Mouse (Mus musculus) C2C12 (cell line): Measurements from ENCODE around the gene Mtrex. TPM values are rescaled to one million over a fixed set of nuclear protein-coding genes. Genes with fewer than 3 reads are reported as not detected.

Experiments
- H3K27me3 ChIP-seq: one replicate; pipeline ENCODE4 v1.6.1; 2011; ENCODE audit not compliant: control insufficient read depth, insufficient read depth, insufficient read length
- H3K36me3 ChIP-seq: one replicate; pipeline ENCODE4 v1.6.1; 2011; ENCODE audit not compliant: control insufficient read depth, insufficient read depth
- H3K4me3 ChIP-seq: one replicate; pipeline ENCODE4 v1.5.1; 2011; ENCODE audit warnings: mild to moderate bottlenecking, control low read depth; ENCODE audit not compliant: poor library complexity, insufficient read depth, severe bottlenecking
- H3K79me2 ChIP-seq: one replicate; pipeline ENCODE4 v1.6.1; 2011; ENCODE audit not compliant: control insufficient read depth, insufficient read depth
- H3K79me3 ChIP-seq: one replicate; pipeline ENCODE4 v1.6.1; 2011; ENCODE audit warnings: low read depth, control low read depth
- H3ac ChIP-seq: one replicate; pipeline ENCODE3; 2011; ENCODE audit warnings: low read depth; ENCODE audit not compliant: control insufficient read depth, insufficient read length
- CEBPB ChIP-seq: IDR thresholded peaks from one replicate; pipeline ENCODE4 v1.6.1; 2011; ENCODE audit warnings: low read depth, mild to moderate bottlenecking, control low read depth, moderate library complexity
- CTCF ChIP-seq: IDR thresholded peaks from one replicate; pipeline ENCODE4 v1.5.1; 2011; ENCODE audit not compliant: control insufficient read depth, insufficient read depth, insufficient read length
- FOSL1 ChIP-seq: IDR thresholded peaks from one replicate; pipeline ENCODE4 v1.8.0; 2011; ENCODE audit warnings: mild to moderate bottlenecking, low read length; ENCODE audit not compliant: poor library complexity, insufficient read depth, severe bottlenecking
- MAX ChIP-seq: IDR thresholded peaks from one replicate; pipeline ENCODE4 v1.6.1; 2011; ENCODE audit warnings: mild to moderate bottlenecking, control low read depth
- MYOD1 ChIP-seq: IDR thresholded peaks from one replicate; pipeline ENCODE4 v1.6.1; 2011; ENCODE audit warnings: low read depth; ENCODE audit not compliant: control insufficient read depth, insufficient read length
- MYOG ChIP-seq: IDR thresholded peaks from one replicate; pipeline ENCODE4 v1.6.1; 2011; ENCODE audit not compliant: control insufficient read depth, insufficient read length; ENCODE audit errors: extremely low read depth
- USF1 ChIP-seq: IDR thresholded peaks from one replicate; pipeline ENCODE4 v1.6.1; 2011; ENCODE audit warnings: low read depth, mild to moderate bottlenecking, control low read depth, moderate library complexity
- polyA plus RNA-seq: library from polyadenylated mRNA; unstranded; fragments of >200 nt; fragmentation: generic; extraction: Trizol; gene quantifications from one replicate; pipeline ENCODE4 v1.2.1, GENCODE M21; 2012; ENCODE audit warnings: missing spikeins

Mtrex gene
- polyA plus RNA-seq, 1 experiment: 18.0 TPM

DNA sequence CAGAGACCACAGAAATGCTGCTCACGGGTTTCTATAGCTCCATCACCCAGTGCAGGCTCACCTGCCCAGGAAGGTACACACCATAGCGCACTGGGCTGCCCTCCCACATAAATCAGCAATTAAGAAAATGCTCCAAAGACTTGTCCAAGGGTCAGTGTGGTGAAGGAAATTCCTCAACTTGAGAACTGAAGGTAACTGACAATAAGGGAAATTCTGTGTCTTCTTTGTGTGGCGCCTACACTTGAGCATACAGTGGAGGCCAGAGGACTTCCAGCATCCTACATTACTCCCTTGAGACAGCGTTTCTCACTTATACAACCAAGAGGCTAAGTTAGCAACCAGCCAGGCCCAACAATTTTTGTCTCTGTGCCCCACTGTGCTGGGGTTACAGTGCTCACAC is 1.2 kb downstream of the Mtrex start:
- Histone ChIP-seq H3K27me3 (no peaks in the 10 kb centered on the region), H3ac (peak overlapping the region; percentile 57), H3K36me3 (peaks cover 16% of the 10 kb centered on the region), H3K4me3 (peak overlapping the region; percentile 88), H3K79me3 (peaks cover 61% of the 10 kb centered on the region), H3K79me2 (peaks cover 75% of the 10 kb centered on the region)
- TF ChIP-seq MYOG: no peak
- TF ChIP-seq CEBPB: no peak

DNA sequence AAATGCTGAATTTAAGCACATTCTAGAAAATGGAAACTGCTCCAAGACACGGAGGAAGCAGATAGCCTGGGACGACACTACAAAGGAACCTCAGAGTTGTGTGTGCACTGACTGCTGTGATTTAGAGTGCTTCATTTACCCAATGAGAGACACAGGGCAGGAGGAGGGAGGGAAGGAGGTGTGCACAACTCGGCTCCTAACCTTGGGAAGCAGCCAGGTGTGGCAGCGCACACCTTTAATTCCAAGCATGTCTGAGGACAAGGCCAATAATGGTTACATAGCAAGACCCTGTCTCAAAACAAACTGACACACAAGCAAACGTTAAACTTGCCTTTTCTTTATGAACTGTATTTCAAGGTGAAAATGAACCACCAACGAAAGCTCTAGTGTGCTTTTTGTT is 1.9 kb downstream of the Mtrex start:
- Histone ChIP-seq H3ac (no peak overlapping the region), H3K79me3 (peaks cover 63% of the 10 kb centered on the region), H3K36me3 (peaks cover 19% of the 10 kb centered on the region), H3K4me3 (no peak overlapping the region), H3K27me3 (no peaks in the 10 kb centered on the region), H3K79me2 (peaks cover 81% of the 10 kb centered on the region)
- TF ChIP-seq FOSL1 (no peak), CTCF (no peak)

GRCm38 (mm10) chr13:112920906-112921305 is 6.3 kb downstream of the Mtrex start:
- Histone ChIP-seq H3K79me3 (peaks cover 54% of the 10 kb centered on the region), H3K36me3 (peaks cover 62% of the 10 kb centered on the region), H3K79me2 (peaks cover 75% of the 10 kb centered on the region), H3K27me3 (no peaks in the 10 kb centered on the region), H3K4me3 (no peak overlapping the region), H3ac (no peak overlapping the region)
- TF ChIP-seq MAX (no peak), MYOD1 (no peak), CTCF (no peak), USF1 (no peak), CEBPB (no peak), FOSL1 (no peak), MYOG (no peak)

DNA sequence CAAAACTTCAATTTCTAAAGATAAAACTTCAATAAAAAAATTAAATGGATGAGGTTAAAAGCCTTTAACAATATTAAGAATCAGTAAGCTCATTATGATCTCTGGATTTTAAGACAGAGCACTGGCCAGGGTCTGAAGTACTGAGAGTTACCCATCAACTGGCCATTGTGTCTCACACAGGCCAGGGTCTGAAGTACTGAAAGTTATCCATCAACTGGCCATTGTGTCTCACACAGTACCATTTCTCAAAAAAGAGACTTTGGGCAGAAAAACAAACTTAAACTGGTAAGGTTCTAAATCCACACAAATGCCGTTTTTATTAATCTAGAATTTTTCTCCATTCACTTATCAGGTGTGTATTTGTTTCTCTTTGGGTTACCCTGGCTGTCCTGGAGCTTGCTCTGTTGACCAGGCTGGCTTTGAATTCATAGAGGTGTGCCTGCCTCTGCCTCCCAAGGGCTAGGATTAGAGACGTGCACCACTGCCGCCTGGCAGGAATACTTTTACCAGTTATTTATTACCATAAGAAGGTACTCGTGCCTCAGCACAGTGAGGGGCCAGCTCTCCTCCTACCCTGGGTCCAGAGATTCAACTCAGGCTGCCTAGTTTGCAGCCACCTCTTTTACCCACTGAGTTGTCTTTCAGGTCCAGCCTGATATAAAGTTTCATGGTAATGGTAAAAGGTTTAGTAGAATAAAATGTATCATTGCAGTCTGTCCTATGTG is 7.9 kb downstream of the Mtrex start:
- Histone ChIP-seq H3K79me2 (peaks cover 68% of the 10 kb centered on the region), H3K4me3 (no peak overlapping the region), H3K79me3 (peaks cover 41% of the 10 kb centered on the region), H3K36me3 (peaks cover 70% of the 10 kb centered on the region), H3ac (no peak overlapping the region), H3K27me3 (no peaks in the 10 kb centered on the region)
- no peak for TF ChIP-seq MAX
- TF ChIP-seq MYOD1: no peak
- no peak for TF ChIP-seq CEBPB

- TF ChIP-seq CEBPB (no peak), MYOD1 (no peak), CTCF (no peak), USF1 (no peak), MYOG (no peak), FOSL1 (no peak), MAX (no peak)
- peaks cover 72% of the 10 kb centered on the region for H3K36me3 ChIP-seq
- H3K27me3 ChIP-seq: no peaks in the 10 kb centered on the region
- peaks cover 4% of the 10 kb centered on the region for H3K79me2 ChIP-seq
- no peaks in the 10 kb centered on the region for H3K79me3 ChIP-seq
- H3ac ChIP-seq: no peak overlapping the region
- no peak overlapping the region for H3K4me3 ChIP-seq
Observed at GRCm38 (mm10) chr13:112910434-112910833, 16.8 kb downstream of the Mtrex start.

DNA sequence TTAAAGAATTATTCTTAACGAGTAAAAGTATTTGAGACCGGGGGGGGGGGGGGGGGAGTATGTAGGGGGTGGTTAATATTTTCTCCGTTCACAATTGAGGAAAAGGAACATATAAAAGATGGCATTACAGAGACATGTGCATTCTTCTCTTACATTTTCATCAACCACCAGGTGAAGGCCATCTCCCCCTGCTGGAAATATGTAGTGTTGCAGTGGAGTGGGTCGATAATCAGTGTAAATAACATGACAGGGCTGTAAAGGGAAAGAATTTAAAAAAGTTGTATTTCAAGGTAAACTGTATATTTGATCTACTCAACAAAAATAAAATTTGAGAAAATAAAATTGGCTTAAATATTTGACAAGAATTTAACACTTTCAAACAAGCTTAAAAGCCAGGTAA is 17.5 kb downstream of the Mtrex start:
- H3K79me3 ChIP-seq: no peaks in the 10 kb centered on the region
- no peaks in the 10 kb centered on the region for H3K79me2 ChIP-seq
- peaks cover 78% of the 10 kb centered on the region for H3K36me3 ChIP-seq
- no peak for TF ChIP-seq USF1
- no peak for TF ChIP-seq CTCF
- no peak for TF ChIP-seq FOSL1
- no peak for TF ChIP-seq MAX
- TF ChIP-seq MYOD1: no peak
- TF ChIP-seq MYOG: no peak
- TF ChIP-seq CEBPB: no peak
- H3K27me3 ChIP-seq: no peaks in the 10 kb centered on the region
- H3K4me3 ChIP-seq: no peak overlapping the region
- H3ac ChIP-seq: no peak overlapping the region
